Mouse (Mus musculus) spleen, adult 12 weeks (tissue): ENCODE results near the gene Fam57b.

Experiments used
- DNase-seq: peaks from one replicate; pipeline ENCODE4 v3.0.0; 2022; ENCODE audit warnings: low spot score

The Fam57b gene

DNA sequence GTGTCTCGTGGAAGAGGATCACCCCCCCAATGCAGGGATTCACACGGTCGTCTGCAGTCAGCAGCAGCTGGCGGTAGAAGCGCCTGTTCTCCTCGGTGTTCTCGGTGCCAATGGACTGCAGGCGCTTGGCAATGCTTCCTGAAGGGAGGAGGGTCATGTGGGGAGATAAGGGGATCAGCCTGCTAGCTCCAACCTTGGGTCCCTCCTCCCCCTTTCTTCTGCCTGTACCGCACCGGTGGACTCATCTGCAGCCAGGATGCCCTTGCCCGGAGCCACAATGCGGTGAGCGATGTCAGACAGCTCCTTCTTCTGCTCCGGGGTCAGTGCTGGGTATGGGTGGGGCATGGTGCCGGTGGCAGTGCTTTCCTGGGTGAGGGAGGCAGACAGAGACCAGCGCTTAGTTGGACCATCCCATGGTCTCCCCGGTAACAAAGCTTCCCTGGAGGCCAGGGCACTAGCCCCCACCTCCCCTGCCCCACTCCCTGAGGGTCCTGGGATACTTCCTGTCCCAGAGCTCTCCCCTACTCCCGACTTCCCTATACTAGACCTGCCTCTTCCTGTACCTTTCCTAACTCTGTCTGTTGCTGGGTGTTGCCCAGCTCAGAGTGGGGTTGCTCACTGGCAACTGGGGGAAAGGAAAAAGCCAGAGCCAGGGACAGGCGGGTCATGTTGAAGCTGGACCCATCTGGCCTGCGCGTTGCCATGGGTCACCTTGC is at the start of gene Fam57b:
Gene Fam57b (plus strand): TSS at position 258 of the 716 bp plus-strand sequence.
- no peak for DNase-seq

DNA sequence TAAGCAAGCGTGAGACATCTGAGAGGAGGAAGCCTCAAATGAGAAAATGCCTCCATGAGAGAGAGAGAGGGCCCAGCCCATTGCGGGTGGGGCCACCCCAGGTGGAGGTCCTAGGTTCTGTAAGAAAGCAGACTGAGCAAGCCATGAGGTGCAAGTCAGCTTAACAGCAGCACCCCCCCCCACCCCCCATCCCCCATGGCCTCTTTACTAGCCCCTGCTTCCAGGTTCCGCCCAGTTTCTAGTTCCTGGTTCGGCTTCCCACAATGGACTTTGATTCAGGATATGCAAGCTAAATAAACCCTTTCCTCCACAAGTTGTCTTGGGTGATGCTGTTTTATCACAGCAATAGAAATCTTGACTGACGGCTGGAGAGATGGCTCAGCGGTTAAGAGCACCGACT is 48.6 kb upstream of the Fam57b start:
- no peak for DNase-seq

DNA sequence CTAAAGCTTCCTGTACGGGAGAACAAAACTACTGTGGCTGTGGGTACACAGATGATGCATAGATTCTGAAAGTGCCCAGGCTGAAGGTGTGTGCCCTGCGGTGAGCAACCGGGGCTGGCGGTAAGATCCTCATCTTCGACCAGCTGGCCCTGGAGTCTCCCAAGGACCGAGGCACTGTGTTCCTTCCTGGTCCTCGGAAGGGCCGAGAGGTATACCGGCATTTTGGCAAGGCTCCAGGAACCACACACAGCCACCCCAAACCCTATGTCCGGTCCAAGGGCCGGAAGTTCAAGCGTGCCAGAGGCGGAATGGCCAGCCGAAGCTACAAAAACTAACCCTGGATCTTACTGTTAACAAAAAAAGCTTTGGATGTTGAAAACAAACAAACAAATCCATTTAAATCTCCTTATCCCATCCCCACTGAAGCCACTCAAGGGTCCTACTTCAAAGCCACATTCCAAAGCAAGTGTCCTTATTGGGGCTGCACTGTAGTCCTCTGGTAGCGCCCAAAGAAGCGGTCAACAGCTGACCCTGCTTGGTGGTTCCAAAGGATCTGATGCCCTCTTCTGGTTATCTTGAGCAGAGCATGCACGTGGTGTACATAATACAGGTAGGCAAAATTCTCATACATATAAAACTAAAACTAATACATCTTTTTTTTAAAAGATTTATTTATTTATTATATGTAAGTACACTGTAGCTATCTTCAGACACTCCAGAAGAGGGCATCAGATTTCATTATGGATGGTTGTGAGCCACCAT is 47.7 kb upstream of the Fam57b start:
- no peak for DNase-seq

DNA sequence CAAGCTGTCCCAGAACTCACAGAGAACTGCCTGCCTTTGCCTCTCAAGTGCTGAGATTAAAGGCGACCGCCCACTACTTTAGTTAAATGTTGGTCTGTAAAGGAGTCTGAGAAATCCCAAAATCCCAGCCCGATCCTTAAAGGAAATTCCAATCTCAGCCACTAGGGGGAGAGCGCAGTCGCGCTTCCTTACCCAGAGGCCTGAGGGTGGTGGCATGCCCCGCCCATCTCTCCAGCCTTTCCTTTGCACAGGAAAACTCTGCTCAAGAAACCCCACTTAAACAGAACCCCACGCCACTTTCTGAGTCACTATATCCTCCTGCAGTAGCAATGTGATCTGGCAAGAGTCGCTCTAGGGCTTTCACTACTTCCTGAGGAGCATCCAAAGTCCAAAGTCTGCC is 42.6 kb upstream of the Fam57b start:
- DNase-seq, result peak; percentile 67

DNA sequence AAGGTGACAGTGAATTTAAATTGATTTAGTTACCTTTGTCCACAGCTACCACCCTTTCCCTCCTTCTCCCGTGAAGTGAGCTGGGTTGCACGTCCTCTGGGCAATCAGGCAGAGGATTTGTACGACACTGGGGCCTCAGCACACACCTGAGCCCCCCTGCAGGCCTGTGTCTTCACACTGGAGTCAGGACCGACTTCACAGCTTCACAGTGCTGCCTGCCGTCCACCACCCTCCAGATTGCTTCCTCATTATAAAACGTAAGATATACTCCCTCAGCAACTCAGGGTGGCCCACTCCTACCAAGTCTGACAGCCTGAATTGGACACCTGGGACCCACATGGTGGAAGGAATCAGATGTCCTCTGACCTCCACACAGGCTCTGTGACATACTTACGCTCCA is 38.9 kb upstream of the Fam57b start:
- DNase-seq, result no peak

DNA sequence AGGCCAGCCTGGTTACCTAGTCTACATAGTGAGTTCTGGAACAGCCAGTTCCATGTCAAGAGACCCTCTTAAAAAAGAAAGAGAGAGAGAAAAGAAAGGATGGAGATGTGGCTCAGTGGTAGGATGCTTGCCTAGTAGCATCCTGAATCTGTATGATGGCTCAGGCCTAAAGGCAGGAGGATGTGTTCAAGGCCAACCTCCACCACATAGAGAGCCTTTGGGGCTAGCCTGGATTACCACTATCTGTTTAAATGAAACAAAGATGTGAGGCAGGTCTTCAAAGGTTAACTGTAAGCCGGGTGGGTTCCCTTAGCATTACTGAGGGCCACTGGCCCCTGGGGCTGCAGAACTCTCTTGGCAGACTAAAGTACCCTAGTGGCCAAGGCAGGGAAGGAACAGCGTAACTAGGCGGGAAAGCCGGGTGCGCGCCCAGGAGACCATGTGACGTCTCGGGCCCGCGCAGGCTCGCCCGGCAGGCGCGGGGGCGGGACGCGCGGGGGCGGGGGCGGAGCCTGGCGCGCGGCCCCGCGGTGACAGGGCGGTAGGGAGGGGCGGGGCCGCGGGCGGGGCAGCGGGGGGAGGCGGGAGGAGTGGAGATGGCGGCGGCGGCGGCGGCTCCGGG is 38.3 kb upstream of the Fam57b start, which contains the start of gene Mapk3:
Gene Mapk3 (plus strand): TSS at position 552 of the 622 bp plus-strand sequence.
- peak; percentile 87 for DNase-seq

DNA sequence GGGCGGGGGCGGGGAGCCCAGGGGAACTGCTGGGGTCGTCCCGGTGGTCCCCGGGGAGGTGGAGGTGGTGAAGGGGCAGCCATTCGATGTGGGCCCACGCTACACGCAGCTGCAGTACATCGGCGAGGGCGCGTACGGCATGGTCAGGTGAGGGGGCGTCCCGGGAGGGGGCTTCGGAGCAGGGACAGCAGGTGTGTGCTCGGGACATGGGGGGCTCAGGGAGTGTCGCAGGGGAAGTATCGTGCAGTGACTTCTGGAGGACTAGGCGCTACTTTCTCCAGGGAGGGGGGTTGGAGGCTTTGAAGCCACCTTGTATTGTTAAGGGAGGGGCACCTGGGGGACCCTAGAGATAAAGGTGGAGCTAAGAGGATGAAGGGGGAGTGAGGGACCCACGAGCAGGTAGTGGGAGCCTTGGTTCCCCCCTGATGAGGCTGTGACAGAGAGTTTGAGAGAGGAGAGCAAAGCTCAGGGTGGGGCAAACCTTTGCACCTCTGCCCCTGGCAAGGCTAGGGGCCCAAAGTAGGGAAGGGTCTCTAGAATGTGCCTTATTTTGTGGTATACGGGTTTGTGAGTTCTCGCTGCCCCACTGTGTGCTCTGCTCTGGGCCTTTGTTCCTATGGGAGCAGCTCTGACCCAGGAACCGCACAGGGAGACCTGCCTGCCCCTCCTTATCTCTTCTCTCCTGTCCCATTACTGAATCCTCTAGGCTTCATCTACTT is 37.6 kb upstream of the Fam57b start:
- DNase-seq, result no peak

DNA sequence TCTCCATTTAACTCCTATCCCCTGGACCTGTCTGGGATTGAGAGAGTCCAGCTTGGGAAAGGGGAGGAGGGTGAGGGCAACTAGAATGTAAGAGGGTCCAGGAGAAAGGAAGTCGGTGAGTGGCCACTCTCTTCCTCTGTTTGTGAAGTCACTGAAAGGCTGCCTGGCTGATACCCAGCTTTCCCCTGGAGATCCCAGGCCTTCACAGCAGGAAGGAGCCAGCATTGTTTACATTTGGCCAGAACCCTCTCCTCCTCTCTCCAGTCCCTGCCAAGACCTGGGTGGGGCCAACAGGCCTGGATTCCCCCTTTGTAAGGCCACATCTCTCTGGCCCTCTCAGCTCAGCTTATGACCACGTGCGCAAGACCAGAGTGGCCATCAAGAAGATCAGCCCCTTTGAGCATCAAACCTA is 37.1 kb upstream of the Fam57b start:
- no peak for DNase-seq

DNA sequence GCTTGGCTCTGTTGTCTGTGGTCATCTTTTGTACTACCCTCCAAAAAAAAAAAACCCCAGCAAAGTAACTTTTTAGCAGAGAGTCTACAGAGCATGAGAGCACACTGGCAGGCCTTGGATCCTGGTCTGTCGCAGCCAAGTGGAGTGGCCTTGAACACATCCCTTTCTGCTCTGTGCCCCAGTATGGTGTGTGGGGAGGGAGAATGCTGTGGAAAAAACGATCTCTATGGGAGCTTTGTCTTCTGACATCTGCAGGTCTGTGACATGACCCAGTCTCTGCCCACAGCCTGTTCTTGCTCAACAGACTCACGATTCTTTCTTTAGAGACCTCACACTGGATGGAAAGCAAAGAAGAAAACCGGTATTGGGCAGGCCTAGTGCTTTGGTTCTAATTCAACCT is 36.5 kb upstream of the Fam57b start:
- no peak for DNase-seq

DNA sequence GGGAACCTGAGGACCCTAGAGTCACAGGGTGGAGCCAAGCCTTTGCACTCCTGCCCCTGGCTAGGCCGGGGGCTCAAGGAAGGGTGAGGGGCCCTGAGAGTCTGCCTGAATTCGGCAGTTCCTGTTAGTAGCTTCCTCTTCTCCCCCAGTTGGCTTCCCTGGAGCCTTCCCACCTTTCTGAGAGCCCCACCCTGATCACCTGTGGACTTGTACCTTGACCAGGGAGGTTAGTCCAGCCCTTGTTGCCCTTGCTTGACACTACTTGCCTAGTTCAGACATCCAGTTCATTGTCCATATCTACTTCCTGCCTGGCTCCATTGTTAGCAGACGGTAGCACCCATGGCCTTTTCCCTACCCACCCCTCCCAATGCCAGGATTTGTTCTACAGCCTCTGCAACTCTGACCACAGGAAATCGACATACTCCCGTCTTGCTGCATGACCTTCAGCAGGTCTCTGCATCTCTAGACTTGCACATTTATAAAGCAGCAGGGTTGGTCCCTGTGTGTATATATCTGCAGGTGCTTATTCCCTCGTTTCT is 35.9 kb upstream of the Fam57b start:
- no peak for DNase-seq

DNA sequence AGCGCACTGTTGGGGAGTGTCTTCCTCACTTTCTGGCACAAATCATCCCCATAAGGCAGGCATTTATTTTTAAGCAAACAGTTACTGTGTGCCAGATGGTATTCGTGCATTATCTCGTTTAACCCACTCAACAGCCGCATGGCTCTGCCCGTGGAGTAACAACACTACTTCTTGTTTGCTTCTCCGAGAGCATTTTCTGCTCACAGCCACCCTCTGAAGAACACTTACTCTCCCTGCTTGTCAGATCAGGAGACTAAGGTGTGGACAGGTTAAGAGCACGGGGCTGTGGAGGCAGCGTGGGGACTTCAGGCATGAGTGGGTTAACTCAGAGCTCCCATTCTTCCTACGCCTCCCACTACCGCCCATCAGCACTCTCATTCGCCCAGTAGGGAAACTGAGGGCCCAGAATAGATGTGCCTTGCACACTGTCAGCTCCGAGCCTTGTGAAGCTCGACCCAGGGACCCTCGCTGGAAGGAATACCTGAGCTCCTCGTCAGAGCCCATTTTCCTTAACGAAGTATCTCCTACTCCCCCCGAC is 34.9 kb upstream of the Fam57b start:
- DNase-seq, result no peak

DNA sequence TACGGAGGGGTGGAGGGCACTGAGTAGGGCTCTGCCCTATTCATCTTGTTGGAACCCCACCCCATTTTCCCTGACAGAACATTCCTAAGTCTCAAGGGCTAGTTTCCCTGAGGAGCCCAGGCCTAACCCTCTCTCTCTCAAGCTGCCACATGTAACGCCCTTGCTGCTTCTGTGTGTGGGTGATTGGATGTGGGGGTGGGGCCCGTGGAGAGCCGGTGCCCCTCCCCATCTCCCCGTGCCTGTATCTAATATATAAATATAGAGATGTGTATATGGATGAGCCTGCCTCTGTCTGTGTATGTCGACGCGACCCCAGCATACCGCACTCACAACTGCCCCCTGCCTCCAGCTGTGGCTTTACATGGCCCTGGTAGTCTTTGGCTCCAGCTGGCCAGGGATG is 31.9 kb upstream of the Fam57b start:
- no peak for DNase-seq

DNA sequence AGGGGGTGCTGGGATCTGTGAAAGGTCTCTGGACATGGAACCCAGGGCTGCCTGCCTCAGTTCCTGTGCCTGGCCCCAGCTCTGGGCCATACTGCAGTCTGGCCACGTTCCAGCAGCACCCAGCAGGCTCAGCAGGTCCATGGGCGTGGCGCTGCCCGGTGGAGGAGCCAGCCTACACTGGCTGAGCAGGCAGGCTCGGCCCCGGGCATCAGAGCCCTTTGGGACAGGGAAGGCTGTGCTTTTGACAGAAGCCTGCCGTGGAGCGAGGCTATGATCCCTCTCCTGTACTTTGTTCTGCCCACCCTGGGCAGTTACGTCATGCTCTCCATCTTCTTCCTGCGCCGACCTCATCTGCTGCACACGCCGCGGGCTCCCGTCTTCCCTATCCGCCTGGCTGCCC is 31.3 kb upstream of the Fam57b start, which contains the start of gene Gdpd3:
Gene Gdpd3 (plus strand): TSS at position 134 of the 400 bp plus-strand sequence.
- no peak for DNase-seq

DNA sequence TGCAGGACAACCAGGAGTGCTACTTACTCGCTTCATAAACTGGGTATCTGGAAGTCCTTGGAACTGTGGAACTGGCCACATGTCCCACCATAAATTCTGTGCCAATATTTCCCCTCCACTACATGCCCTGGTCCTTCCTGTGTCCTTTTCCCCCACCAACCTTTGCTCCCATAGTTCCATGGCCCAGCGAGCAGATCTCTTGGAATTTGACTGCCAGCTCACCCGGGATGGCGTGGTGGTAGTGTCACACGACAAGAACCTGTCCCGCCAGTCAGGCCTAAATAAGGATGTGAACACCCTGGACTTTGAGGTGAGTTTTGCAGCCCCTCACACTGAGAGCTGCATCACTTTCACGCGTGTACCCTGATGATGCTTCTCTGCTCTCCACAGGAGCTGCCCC is 30.5 kb upstream of the Fam57b start:
- no peak for DNase-seq

DNA sequence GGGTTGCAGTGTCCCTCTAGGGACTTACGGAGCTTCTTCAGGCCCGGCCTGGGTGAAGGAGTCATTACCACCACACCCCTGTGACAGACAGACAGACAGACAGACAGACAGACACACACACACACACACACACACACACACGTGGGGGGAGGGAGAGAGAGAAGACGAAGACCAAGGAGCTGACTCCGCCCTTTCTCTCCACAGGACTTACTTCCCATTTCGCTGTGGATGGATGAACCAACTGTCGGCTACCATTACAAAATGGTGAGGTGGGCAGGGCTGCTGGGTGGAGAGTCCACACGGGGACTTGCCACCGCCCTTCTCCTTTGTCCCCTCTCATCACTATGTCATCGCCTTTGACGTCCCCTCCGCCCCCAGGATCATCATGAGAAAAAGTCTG is 26.7 kb upstream of the Fam57b start:
- DNase-seq, result no peak

DNA sequence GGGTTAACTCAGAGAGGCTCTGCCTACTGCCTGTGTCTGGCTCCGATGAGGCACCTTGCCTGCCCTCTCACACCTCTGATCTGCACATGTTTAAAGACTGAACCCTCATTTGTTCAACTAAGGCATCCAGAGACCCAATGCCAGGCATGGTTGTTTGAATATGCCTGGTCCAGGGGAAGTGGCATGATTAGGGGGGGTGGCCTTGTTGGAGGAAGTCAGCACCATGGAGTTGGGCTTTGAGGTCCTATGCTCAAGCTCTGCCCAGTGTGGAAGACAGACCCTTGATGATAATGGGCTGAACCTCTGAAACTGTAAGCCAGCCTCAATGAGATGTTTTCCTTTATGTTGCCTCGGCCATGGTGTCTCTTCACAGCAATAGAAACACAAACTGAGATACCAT is 24.1 kb upstream of the Fam57b start:
- no peak for DNase-seq

DNA sequence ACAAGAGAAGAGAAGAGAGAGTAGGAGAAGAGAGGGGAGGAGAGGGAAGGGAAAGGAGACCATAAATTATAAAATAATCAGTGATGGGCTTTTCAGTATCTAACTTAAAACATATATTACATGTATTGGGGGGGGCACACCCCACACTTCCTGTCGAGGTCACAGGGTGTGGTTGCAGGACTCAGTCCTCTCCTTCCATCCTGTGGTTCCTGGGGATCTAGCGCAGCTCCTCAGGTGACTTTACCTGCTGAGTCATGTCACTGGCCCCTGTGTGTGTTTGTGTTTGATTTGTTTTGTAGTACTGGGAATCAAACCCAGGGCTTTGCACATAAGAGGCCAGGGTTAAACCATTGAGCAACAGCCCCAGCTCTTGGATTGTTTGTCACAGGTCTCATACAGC is 23.0 kb upstream of the Fam57b start:
- DNase-seq, result no peak

DNA sequence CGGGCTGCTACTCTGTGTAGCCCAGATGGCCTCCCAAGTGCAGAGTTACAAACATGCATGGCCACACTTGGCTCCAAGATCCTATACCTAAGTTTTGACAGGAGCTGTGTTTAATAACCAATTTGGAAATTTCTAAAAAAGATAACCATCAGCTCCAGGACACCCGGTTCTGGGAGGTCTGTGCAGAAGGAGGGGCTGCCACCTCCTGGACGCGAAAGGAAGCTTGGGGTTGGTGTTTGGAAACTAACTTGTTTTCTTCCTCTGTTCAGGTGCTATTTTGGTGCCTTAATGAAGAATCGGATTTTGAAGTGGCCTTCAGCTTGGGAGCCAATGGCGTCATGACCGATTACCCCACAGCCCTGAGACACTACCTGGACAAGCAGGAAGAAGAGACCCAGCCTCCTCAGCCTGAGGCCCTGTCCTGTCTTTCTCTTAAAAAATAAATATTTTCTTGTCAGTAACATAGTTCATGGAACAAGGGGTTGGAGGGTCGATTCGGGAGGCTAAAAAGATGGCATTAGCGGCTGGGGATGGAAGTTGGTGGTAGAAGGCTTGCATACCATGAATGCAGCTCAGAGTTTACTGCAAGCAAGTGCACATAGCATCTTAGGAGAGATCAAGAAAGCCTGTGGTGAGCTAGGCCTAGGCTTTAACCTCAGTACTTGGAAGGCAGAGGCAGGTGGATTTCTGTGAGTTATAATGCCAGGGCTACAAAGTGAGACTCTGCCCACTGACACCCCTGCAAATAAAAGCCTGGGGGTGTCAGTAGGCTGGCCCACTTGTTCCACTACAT is 22.1 kb upstream of the Fam57b start:
- DNase-seq, result no peak

DNA sequence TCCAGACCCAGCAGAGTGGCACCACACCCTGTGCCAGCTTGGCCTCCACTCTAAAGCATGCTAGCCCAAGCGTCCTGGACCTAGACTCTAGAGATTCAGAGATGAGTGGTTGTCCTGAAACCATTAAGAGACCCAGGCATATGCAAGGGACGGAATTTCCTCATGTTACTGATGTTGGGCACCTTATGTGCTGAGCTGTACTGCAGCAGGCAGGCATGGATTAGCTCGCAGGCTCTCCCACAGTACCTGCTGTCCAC is 21.6 kb upstream of the Fam57b start:
- no peak for DNase-seq

DNA sequence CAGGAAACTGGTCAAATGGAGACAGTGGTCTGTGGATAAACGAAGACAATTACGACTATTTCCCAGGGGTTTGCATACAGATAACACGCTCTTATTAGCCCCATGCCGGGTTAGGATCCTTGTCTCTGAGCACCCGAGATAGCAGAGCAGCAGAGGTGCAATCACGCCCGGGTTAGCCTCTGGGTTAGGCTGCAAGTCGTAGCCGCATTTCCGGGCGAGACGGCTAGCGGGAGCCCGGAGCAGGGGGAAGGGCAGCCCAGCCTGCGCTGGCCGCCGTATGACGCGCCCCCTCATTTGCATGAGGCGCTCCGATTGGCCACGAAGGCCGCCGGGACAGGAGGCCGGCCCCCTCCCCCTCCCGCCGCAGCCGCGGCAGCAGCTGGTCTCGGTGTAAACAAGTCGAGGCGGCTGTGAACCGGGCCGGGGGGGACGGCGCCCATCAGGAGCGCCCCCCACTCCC is 20.8 kb upstream of the Fam57b start, which contains the start of gene Ypel3:
Gene Ypel3 (plus strand): TSS at position 358 of the 460 bp plus-strand sequence.
- peak; percentile 88 for DNase-seq

DNA sequence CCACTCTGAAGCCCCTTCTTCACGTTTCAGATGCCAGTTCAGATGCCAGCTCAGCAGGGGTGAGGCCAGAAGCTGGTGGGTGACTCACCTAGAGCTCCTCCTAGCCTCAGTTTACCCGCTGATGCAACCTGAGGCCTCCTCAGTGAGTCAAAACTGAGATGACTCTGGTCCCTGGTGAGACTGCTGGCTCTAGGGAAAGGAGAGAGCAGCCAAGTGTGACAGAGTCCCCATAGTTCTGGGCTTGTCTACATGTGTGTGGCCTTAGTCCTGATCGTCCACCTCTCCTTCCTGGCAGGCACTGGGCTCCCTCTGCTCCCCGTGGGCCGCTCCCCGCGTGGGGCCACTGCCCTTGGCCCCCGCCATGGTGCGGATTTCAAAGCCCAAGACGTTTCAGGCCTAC is 20.0 kb upstream of the Fam57b start:
- no peak for DNase-seq
